Mouse (Mus musculus): Measurements from ENCODE around the gene Gm10645. TPM values are rescaled to one million over a fixed set of nuclear protein-coding genes. Genes with fewer than 3 reads are reported as not detected.
A peak's percentile ranks its signal among the peaks of the same experiment; 100 is the strongest.

Gene Gm10645
- total RNA-seq, 4 experiments from 2014 or later = 0.59 to 1.6 (median 1.3) TPM

DNA sequence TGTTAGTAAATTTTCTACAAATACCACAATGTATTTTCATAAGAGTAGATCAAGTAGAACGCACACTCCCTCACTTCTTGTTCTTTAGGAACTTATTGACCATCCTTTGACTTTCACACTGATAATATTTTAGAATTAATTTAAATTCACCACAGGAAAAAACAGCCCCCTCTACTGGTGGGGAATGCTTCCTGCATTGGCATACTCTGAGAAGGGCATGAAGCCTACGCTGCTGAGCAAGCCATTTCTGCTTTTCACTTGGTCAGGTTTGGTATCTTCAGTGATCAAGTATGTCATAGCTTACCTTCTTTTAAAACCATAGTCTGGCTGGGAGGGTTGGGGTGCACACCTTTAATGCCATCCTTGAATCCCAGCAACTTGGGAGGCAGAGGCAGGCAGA lies 3.7 kb upstream of the Gm10645 start:
- no peak for DNase-seq (ENCODE audit: low spot score in 2 of 2)

DNA sequence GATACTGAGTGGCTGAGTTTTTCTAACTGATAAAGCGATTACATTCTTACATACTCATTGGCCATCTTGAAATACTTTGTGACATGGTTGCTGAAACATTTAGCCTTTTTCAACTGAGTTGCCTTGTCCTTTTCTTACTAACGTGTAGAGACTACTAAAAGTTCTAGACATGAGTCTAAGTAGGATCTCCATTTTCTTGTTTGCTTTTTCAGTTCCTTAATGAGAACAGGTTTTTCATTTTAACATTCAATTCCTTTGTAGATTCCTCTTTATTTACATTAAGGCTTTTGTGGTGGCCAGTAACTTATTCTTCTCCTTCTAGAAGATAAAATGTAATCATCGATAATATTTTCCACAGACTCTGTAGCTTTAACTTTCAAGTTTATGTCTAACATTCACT lies 3.2 kb upstream of the Gm10645 start:
- DNase-seq (ENCODE audit: low spot score in 2 of 2) = no peak

DNA sequence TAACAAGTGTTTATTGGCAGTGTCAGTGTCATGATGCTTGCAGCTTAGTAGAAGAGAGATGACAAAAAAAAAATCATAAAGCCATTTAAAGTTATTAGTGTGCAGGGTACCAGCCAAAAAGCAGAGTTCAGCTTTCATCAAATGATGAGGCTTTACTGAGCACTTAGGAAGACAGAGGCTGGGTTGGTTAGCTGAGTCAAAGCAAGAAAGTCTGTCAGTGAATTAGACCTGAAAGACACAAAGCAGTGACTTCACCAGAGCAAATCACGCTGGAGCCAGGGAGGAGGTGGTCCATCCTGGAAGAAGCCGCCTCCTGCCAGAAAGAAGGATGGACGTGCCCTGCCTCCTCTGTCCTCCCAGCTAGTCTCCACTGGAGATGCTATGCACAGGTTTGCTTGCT lies 2.0 kb upstream of the Gm10645 start:
- no peak for DNase-seq (ENCODE audit: low spot score in 2 of 2)

DNA sequence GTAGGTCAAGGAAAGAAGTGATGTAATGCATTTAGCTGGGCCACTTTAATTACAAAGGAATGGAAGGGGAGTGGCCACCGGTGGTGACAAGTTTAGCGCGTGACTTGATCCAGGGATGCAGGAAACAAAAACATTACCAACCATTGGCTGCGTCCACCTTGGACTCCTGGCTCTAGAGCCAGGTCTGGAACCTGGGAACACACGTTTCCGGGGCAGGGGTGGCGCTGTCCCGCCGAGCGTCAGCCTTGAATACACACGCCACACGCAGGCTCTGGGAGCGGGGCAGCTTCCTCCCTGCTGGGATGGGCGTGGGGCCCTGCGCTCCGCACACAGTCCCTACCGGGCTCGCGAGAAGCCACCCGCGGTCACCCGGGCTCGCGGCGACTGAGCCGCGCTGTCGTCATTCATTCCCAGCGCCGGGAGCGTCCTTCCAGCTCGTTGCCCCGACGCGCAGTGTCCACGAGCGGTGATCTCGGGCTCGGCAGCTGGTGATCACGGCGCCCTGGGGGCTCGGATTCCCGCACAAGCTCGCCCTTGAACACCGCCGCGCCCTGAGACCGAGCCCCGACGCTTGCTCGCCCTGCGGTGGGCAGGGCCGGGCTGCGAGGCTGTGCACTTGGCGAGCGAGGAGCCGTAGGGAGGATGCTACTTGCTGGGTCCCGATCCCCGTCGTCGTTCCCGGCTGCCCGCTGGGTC lies 587 bp downstream of the Gm10645 start, which contains the start of gene Tbc1d9:
Tbc1d9 (plus strand) TSS at position 118 of the 696 bp plus-strand sequence.
- peak; percentile 52 to 63 for DNase-seq (ENCODE audit: low spot score in 2 of 2)

DNA sequence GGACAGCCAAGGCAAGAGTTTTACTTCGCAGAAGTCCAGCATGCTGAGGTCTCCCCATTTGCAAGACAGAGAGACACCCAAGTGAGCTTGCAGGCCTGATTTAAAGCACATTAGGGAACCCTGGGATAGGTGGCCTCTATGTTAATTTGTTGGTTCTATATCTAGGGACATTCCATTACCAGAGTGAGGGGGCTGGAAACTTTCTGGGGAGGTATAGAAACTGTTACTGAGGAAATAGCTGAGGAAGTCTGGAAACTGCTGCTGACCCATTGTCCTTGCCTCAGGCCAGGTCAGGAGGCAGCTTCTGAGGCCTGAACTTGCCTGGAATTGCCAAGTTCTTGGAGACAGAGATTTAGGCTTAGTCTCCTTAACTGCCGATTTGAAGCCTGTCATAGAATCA lies 5.4 kb downstream of the Gm10645 start:
- no peak for DNase-seq (ENCODE audit: low spot score in 2 of 2)

DNA sequence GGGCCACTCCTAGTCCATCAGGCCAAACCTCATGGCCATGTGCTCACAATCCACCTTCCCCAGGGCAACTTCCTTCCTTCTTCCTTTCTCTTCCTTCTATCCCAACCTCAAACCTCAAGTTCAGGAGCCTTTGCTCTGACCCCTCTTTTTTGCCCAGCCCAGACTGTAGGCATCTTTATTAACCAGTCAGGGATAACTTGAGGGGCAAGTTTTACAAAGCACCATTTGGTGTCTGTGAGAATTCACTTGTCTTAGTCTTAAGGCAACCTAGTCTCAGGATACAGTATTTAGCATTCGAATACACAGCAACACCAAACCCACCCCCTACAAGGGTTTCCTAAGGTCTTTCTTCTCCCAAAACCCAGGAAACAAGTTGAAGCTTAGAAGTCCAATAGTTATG lies 6.4 kb downstream of the Gm10645 start:
- no peak for DNase-seq (ENCODE audit: low spot score in 2 of 2)

DNA sequence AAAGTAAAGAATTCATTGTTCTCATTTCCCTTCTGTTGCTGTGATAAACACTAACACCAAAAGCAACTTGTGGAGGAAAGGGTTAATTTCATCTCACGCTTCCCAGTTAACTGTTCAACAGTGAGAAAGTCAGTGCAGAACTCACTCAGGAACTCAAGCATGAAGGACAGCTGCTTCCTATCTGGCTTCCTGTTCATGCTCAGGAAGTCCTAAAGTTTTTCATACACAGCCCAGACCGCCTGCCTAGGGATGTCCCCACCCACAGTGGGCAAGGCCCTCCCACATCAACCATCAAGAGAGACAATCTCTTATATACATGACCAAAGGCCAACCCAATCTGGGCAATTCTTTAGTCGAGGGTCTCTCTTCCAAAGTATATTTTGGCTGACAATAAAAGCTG lies 7.0 kb downstream of the Gm10645 start:
- DNase-seq (ENCODE audit: low spot score in 2 of 2) = no peak

DNA sequence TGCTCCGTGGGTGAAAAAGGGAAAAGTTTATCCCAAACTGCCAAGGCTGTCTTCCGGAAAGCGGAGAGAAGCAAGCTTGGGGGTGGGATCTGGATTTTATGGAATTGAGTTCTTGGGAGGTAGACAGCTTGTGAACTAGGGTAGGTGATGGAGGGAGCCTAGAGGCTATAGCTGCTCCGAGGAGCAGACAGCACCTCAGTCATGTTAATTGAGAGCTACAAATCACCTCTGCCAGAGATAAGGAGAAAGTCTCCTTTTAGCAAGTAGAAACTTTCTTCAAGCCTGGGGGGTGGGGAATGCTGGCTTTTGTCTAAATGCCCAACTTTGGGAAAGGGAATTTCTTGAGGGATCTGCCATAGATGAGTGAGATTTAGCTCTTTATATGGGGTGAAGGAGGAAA lies 10.9 kb downstream of the Gm10645 start:
- DNase-seq (ENCODE audit: low spot score in 2 of 2) = no peak

DNA sequence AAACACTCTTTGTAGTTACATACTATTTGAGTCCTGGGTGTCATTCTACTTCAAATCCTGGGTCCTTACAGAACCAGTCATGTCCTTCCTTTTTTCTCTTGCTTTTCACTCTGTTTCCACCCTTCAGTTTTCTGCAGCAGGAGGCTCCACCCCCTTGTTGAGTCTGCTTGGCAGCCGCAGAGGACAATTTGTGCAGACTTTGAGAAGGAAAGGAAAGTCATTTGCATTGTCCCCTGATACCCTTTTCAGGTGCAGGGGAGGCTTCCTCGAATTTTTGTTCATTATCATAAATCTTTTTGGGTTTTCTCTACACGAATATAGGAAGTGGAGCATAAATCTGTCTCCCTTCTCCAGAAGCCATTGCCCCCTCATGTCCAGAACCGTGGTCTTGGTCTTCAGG lies 13.5 kb downstream of the Gm10645 start:
- DNase-seq (ENCODE audit: low spot score in 2 of 2) = no peak

DNA sequence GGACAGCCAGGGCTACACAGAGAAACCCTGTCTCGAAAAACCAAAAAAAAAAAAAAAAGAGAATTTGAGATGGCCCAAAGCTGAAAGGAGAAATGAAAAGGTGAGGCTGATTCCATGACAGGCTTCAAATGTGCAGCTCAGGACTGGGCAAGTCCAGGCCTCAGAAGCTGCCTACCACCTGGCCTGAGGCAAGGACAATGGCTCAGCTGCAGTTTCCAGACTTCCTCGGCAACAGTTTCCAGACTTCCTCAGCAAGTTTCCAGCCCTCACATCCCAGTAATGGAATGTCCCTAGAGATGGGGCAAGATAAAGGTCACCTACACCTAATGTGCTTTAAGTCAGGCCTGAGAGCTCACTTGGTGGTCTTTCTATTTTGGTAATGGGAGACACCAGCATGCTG lies 13.9 kb downstream of the Gm10645 start:
- no peak for DNase-seq (ENCODE audit: low spot score in 2 of 2)

DNA sequence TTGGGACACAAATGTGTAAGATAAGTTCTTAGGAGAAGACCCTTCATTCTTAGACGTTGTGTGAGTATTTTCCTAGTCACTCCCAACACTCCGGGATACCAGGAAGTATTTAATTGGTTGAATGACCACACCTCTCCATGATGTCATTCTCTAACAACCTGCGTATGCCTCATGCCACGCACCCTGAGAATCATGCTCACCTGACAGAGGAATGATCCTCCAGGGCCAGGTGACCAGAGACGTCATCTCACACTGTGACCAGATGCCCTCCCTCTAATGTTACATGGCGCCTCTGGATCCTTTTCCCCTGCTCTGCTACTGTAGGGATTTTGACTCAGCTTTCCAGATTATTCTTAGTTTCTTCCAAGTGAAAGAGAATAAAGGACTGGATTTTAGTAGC lies 16.8 kb downstream of the Gm10645 start:
- no peak for DNase-seq (ENCODE audit: low spot score in 2 of 2)

DNA sequence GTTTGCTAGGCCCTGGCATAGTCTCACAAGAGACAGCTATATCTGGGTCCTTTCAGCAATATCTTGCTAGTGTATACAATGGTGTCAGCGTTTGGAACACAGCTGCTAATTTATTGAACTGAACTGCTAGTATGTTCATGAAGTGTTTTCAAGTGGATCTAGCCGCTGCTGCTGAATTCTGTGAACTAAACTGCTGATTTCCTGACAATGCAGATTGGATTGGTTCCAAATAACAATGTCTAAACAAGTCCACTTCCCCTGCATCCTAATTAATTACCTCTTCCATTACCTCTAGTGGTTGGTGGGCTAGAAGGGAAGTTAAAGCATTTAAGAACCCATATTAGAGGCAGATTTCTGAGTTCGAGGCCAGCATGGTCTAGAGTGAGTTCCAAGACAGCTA lies 20.5 kb downstream of the Gm10645 start:
- DNase-seq (ENCODE audit: low spot score in 2 of 2) = no peak

DNA sequence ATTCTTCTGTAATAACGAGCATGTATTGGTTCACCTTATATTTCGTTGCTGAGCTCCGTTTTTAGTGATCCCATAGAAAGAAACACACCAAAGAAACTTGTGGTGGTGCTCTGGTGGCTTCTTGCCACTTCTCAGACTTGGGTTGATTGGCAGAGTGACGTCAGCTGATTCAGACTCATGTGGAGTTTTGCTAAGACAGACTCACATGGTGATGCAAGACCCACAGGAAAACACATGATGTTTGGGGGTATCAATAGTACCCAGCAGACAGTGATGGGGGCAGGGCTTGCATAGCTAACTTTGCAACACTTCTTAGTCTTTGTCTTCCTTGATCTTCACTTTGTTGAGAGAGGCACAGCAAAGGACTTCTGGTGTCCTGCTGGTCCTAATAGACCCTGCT lies 21.4 kb downstream of the Gm10645 start:
- no peak for DNase-seq (ENCODE audit: low spot score in 2 of 2)

DNA sequence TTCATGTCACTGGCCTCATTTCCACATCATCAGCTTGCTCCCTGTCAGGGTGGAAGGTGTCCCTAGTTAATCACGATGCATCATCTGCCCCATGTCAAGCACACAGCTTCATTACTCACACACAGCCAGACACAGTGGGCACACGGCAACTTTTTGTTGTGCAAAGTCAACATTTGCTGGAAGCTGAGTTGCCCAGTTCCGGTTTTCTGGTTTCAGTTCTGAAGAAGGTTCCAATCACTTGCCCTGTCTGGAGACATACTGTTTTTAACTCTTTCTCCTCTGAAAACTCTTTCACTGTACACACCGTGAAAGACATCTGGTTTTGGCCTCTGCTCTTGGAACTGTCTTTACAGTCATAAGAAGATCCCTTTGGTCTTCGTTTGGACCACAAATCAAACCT lies 24.6 kb downstream of the Gm10645 start:
- no peak for DNase-seq (ENCODE audit: low spot score in 2 of 2)

DNA sequence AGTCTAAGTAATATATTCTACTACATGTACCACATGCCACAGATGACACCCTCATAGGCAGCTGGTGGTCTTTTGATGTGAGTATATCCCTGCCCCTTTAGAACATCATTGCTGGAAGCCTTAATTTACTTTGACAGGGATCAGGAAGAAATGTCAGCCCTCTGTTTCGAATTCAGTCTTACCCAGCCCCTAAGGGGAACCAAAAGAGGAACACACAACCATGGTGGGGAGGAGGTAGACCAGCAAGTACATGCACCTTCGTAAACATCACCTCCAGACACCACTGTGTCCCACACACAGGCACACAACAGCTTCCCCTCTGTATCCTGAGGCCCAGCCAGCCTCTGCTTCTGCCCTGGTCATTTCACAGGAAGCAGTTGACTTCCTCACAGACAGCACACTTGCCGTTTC lies 25.3 kb downstream of the Gm10645 start:
- DNase-seq (ENCODE audit: low spot score in 2 of 2) = no peak

DNA sequence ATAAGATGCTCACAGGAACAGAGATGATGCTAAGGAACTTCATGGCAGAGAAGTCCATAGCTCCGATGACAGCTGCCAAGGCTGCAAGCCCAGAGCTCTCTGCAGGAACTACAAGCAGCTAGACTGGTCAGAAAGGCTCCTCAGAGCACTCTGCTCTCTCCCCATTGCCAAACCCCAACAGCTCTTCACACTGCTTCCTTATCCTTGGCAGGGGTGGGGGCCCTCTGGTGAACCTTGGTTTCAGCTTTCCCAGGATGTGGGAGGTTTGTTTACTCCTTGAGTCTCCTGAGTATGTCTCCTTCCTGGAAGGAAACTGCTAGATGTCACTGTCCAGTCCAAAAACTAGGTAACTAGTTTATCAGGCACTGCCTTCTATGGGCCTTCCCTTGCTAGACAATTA lies 25.9 kb downstream of the Gm10645 start:
- DNase-seq (ENCODE audit: low spot score in 2 of 2) = no peak

DNA sequence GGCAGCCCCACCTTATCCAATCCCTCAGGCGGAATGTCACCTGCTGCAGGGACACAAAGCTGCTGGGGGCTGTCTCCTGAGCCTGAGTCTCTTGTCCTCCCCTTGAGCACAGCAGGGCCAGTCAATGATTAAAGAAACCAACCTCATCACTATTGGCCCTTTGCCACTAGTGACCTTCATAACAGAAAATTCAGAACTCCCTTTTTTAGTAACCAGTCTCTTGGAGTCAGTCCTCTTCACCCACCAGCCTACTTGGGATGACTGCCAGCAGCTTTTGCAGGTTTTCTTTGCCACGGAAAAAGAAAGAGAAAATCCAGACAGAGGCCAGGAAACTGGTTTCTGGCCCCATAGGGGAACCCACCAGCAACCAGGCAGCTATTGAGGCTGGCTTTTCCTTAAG lies 30.9 kb downstream of the Gm10645 start:
- no peak for DNase-seq (ENCODE audit: low spot score in 2 of 2)

Other genes starting within 250 kb of the Gm10645 start
- 10 to 100 TPM; 64.9 to 68.6 (median 65.5) TPM for gene Tbc1d9, start 818 bp downstream of the Gm10645 start, total RNA-seq (2022)
- under 1 TPM in 1 of 4 experiments, not detected in 3; 0.20 TPM for gene Ucp1, start 124.2 kb upstream of the Gm10645 start, total RNA-seq (2022)
- gene Elmod2, start 166.3 kb upstream of the Gm10645 start, total RNA-seq (2022) = 10 to 100 TPM; 12.7 to 18.0 (median 14.0) TPM
- gene Mgat4d, start 182.3 kb upstream of the Gm10645 start, total RNA-seq (2022) = not detected
- 1 to 10 TPM; 8.5 to 10.0 (median 9.0) TPM for gene Clgn, start 223.7 kb upstream of the Gm10645 start, total RNA-seq (2022)

Data from layer of hippocampus, adult 8-10 months (tissue).